Mouse (Mus musculus) testis, adult 2 months (tissue): ENCODE measurements around the gene Bahcc1.

Experiments
- CTCF ChIP-seq: fragments of 200-500 bp; IDR thresholded peaks from 2 replicates; pipeline ENCODE4 v1.5.1; 2012; ENCODE audit warnings: low read depth, mild to moderate bottlenecking, inconsistent platforms, low read length, moderate library complexity; ENCODE audit not compliant: control insufficient read depth, insufficient read depth, insufficient replicate concordance
- POLR2A ChIP-seq: fragments of 200-500 bp; IDR thresholded peaks from 2 replicates; pipeline ENCODE4 v1.6.1; 2012; ENCODE audit warnings: low read depth, mild to moderate bottlenecking, inconsistent platforms, low read length, moderate library complexity; ENCODE audit not compliant: control insufficient read depth

- no peak for TF ChIP-seq POLR2A
- no peak for TF ChIP-seq CTCF
Measured at GRCm38 (mm10) chr11:120256543-120256942, 23.8 kb downstream of the Bahcc1 start.
